Mouse (Mus musculus) forebrain, embryonic 15.5 days (tissue): ENCODE results near the gene Ino80d. TPM values are rescaled to one million over a fixed set of nuclear protein-coding genes. Genes with fewer than 3 reads are reported as not detected.

Experiments used
- ATAC-seq: fragments of 200-750 bp; cut with Nextera tagmentation; replicated peaks from 2 replicates; pipeline ENCODE4 v1.8.0; 2017; ENCODE audit warnings: mild to moderate bottlenecking, moderate TSS enrichment, moderate library complexity
- H3K27ac ChIP-seq: fragments of 300-500 bp; sonication (generic); replicated peaks from 2 replicates; pipeline ENCODE4 v1.5.1; 2015; ENCODE audit warnings: mild to moderate bottlenecking, inconsistent platforms
- H3K27me3 ChIP-seq: fragments of 300-500 bp; sonication (generic); 2 replicates; pipeline ENCODE4 v1.6.1; 2015; ENCODE audit warnings: inconsistent platforms
- H3K36me3 ChIP-seq: fragments of 300-500 bp; sonication (generic); 2 replicates; pipeline ENCODE4 v1.6.1; 2015; ENCODE audit warnings: mild to moderate bottlenecking, inconsistent platforms
- H3K4me1 ChIP-seq: fragments of 300-500 bp; sonication (generic); 2 replicates; pipeline ENCODE4 v1.6.1; 2015; ENCODE audit warnings: inconsistent platforms
- H3K4me2 ChIP-seq: fragments of 300-500 bp; sonication (generic); replicated peaks from 2 replicates; pipeline ENCODE4 v1.6.1; 2015; ENCODE audit warnings: mild to moderate bottlenecking, inconsistent platforms
- H3K4me3 ChIP-seq: fragments of 300-500 bp; sonication (generic); 2 replicates; pipeline ENCODE4 v1.5.1; 2015; ENCODE audit warnings: mild to moderate bottlenecking, inconsistent platforms
- H3K9ac ChIP-seq: fragments of 300-500 bp; sonication (generic); replicated peaks from 2 replicates; pipeline ENCODE4 v1.6.1; 2015; ENCODE audit warnings: mild to moderate bottlenecking, inconsistent platforms
- H3K9me3 ChIP-seq: fragments of 300-500 bp; sonication (generic); 2 replicates; pipeline ENCODE4 v1.6.1; 2016; ENCODE audit warnings: inconsistent platforms
- WGBS: fragments of 180-500 bp; shearing (Covaris S2); methylation state at CpG from one replicate; pipeline ENCODE4 v1.1.7; 2015; ENCODE audit warnings: mixed read lengths; 5-methylcytosine and 5-hydroxymethylcytosine counted together
- microRNA-seq: library from miRNA; unstranded; fragments of <30 nt; microRNA quantifications from one replicate; pipeline ENCODE4, GENCODE M21; 2016
- polyA plus RNA-seq: library from polyadenylated mRNA; unstranded; fragments of >200 nt; fragmentation: Nextera tagmentation; extraction: Ambion mirVana; gene quantifications from 2 replicates; pipeline ENCODE4 v1.2.1, GENCODE M21; 2015

Gene Ino80d
- polyA plus RNA-seq, 1 experiment from 2014 or later: 9.0 TPM

- H3K4me3 ChIP-seq: no peak overlapping the region
- peak; percentile 23 for ATAC-seq
- peak overlapping the region; percentile 41 for H3K4me2 ChIP-seq
- H3K36me3 ChIP-seq: no peaks in the 10 kb centered on the region
- peaks cover 21% of the 10 kb centered on the region for H3K4me1 ChIP-seq
- no peaks in the 10 kb centered on the region for H3K9me3 ChIP-seq
- peaks cover 28% of the 10 kb centered on the region; the same call in 1 of the 2 replicates for H3K27me3 ChIP-seq
- 45% methylated on average over 15 of the region's 15 CpGs for WGBS
- 0 out of 2 replicates have a peak overlapping the region, but pooled peaks have one; percentile 22 for H3K9ac ChIP-seq
- H3K27ac ChIP-seq: peak overlapping the region; percentile 35
These were observed 181.0 kb downstream of the Ino80d start for GRCm38 (mm10) chr1:62933288-62934099.

DNA sequence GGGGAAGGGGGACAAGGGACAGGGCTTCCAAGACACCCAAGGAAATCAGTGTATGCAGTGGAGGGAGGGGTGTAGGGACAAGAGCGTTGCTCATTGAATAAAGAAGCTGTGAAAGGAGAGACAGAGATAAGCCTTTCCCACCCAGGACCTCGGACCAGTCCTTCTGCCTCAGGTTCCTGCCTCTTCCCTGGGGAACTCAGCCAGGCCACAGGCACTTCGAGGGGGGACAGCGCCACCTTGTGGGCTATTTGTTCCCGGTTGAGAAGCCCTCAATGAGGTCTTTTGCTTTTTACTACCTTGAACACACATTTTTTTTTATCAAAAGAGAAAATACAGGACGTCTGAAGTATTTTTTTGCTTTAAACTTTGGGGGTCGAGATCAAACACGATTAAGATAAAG lies 185.0 kb downstream of the Ino80d start:
- Histone ChIP-seq H3K27ac (no peak overlapping the region), H3K4me3 (no peak overlapping the region), H3K27me3 (peaks cover 28% of the 10 kb centered on the region; the same call in 1 of the 2 replicates), H3K9me3 (no peaks in the 10 kb centered on the region), H3K36me3 (no peaks in the 10 kb centered on the region), H3K9ac (no peak overlapping the region), H3K4me2 (no peak overlapping the region), H3K4me1 (peaks cover 16% of the 10 kb centered on the region)
- no peak; the same call in 1 of the 2 replicates for ATAC-seq
- WGBS: 3% methylated on average over 8 of the region's 8 CpGs

DNA sequence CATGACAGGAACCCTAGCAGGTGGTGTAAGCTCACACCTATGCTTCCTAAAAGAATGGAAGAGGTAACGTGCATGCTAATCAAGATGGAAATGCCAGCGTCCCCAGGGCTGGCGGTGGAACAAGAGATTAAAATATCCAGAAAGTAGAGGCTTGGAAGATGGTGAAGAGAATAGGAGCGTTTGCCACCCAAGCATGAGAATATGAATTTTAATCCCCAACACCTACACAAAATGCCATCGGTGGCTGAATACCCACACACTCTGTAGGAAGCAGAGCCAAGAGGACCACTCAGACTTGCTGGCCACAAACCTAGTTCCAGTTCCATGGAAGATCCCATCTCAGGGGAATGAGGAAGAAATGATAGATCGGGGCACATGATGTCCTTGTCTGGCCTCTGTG lies 195.2 kb downstream of the Ino80d start:
- 95% methylated on average over 6 of the region's 6 CpGs for WGBS
- Histone ChIP-seq H3K27me3 (0 out of 2 replicates have a peak, but pooled peaks cover 3% of the 10 kb centered on the region), H3K4me3 (no peak overlapping the region), H3K4me2 (no peak overlapping the region), H3K27ac (no peak overlapping the region), H3K36me3 (no peaks in the 10 kb centered on the region), H3K9me3 (no peaks in the 10 kb centered on the region), H3K4me1 (no peaks in the 10 kb centered on the region), H3K9ac (no peak overlapping the region)
- no peak for ATAC-seq

DNA sequence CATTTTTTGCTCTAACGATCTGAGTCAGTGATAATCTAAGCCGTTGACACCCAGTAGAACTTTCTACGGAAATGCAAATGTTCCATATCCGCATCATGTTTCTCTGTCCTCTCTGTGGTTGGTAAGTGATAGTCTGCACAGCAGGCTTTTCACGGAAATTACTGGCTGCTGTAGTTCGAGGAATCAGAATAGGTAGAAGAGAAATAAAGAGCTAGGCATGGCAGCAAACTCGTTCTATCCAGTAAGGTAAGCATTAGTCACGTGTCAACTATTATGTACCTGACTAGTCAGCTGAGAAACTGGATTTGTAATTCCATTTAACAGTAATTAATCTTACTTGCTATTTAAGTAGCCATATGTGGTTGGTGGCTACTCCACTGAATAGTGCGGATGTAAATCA lies 197.9 kb downstream of the Ino80d start:
- Histone ChIP-seq H3K4me2 (no peak overlapping the region), H3K9ac (no peak overlapping the region), H3K36me3 (no peaks in the 10 kb centered on the region), H3K9me3 (no peaks in the 10 kb centered on the region), H3K27ac (no peak overlapping the region), H3K4me1 (no peaks in the 10 kb centered on the region), H3K4me3 (no peak overlapping the region), H3K27me3 (no peaks in the 10 kb centered on the region)
- WGBS: 73% methylated on average over 9 of the region's 9 CpGs
- ATAC-seq: no peak

GRCm38 (mm10) chr1:62914495-62914894 lies 200.0 kb downstream of the Ino80d start:
- H3K27ac ChIP-seq: no peak overlapping the region
- no peaks in the 10 kb centered on the region for H3K27me3 ChIP-seq
- no peaks in the 10 kb centered on the region for H3K9me3 ChIP-seq
- H3K9ac ChIP-seq: no peak overlapping the region
- H3K4me2 ChIP-seq: no peak overlapping the region
- peaks cover 7% of the 10 kb centered on the region for H3K4me1 ChIP-seq
- ATAC-seq: peak; percentile 76
- 43% methylated on average over 6 of the region's 6 CpGs for WGBS
- no peaks in the 10 kb centered on the region for H3K36me3 ChIP-seq
- H3K4me3 ChIP-seq: no peak overlapping the region

DNA sequence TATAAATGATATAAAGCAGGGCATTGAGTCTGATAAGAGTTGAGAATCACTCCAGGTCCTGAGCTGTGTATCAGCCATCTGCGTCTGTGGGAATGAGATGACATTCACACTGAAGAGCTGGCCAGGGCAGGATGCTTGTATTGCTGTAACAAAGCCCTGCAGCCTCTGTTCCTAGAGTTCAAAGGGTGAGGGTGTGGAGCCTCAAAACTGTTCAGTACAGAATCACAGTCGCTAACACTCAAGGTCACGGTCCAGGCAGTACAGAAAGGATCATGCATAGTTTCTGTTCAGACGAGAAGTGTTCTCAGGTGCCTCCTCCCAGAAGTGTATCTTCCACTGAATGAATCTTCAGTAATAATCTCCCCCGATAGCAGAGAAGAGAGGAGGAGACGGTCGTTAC lies 203.0 kb downstream of the Ino80d start:
- H3K36me3 ChIP-seq: no peaks in the 10 kb centered on the region
- peaks cover 8% of the 10 kb centered on the region for H3K4me1 ChIP-seq
- H3K9me3 ChIP-seq: no peaks in the 10 kb centered on the region
- no peak overlapping the region for H3K9ac ChIP-seq
- 59% methylated on average over 7 of the region's 7 CpGs for WGBS
- no peak overlapping the region for H3K27ac ChIP-seq
- no peaks in the 10 kb centered on the region for H3K27me3 ChIP-seq
- H3K4me2 ChIP-seq: no peak overlapping the region
- ATAC-seq: no peak
- no peak overlapping the region for H3K4me3 ChIP-seq

GRCm38 (mm10) chr1:62909126-62909525 lies 205.3 kb downstream of the Ino80d start:
- Histone ChIP-seq H3K27ac (no peak overlapping the region), H3K4me2 (no peak overlapping the region), H3K4me1 (peaks cover 15% of the 10 kb centered on the region), H3K27me3 (no peaks in the 10 kb centered on the region), H3K36me3 (no peaks in the 10 kb centered on the region), H3K9me3 (no peaks in the 10 kb centered on the region), H3K9ac (no peak overlapping the region), H3K4me3 (no peak overlapping the region)
- ATAC-seq: no peak
- WGBS: 83% methylated on average over 5 of the region's 5 CpGs

GRCm38 (mm10) chr1:62908508-62908907 lies 206.0 kb downstream of the Ino80d start:
- no peak overlapping the region for H3K27ac ChIP-seq
- ATAC-seq: 0 out of 2 replicates have a peak, but pooled peaks have one; percentile 24
- no peak overlapping the region for H3K4me3 ChIP-seq
- WGBS: 61% methylated on average over 6 of the region's 6 CpGs
- H3K4me2 ChIP-seq: no peak overlapping the region
- no peaks in the 10 kb centered on the region for H3K9me3 ChIP-seq
- no peaks in the 10 kb centered on the region for H3K36me3 ChIP-seq
- H3K4me1 ChIP-seq: peaks cover 15% of the 10 kb centered on the region
- H3K9ac ChIP-seq: no peak overlapping the region
- H3K27me3 ChIP-seq: no peaks in the 10 kb centered on the region

Small RNA genes lying within 50 kb of the gene (microRNA-seq; reads per million reads assigned to microRNA genes)
- gene Gm24557 (not detected), gene Gm44468 (not detected)

Other genes starting within 250 kb of the Ino80d start
- 438 and 464 TPM in 2 replicates for gene Eef1b2, start 62.2 kb upstream of the Ino80d start, polyA plus RNA-seq
- 116 and 118 TPM in 2 replicates for gene Ndufs1, start 62.2 kb upstream of the Ino80d start, polyA plus RNA-seq
- gene Gpr1, start 99.9 kb upstream of the Ino80d start, polyA plus RNA-seq: 0.33 and 0.34 TPM in 2 replicates
- gene Zdbf2, start 158.6 kb upstream of the Ino80d start, polyA plus RNA-seq: 30.4 and 34.8 TPM in 2 replicates